Mouse (Mus musculus) fibroblast of lung, adult 2 months (primary cell): ENCODE results near the gene Hfe2.

Source experiments
- DNase-seq: peaks from one replicate; pipeline ENCODE4 v3.0.0-alpha.2; 2011; ENCODE audit warnings: low read depth

The Hfe2 gene

DNA sequence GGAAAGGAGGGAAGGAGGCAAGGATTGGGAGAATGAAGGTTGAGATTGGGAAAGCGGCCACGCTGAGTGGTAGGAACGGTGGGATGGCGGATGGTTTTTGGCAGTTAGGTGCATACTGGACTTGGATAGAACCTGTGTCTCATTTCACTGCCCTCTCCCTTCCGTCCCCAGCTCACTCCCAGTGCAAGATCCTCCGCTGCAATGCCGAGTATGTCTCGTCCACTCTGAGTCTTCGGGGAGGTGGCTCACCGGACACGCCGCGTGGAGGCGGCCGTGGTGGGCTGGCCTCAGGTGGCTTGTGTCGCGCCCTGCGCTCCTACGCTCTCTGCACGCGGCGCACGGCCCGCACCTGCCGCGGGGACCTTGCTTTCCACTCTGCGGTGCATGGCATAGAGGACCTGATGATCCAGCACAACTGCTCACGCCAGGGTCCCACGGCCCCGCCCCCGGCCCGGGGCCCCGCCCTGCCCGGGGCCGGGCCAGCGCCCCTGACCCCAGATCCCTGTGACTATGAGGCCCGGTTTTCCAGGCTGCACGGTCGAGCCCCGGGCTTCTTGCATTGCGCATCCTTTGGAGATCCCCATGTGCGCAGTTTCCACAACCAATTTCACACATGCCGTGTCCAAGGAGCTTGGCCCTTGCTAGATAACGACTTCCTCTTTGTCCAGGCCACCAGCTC, 2.0 kb downstream of the Hfe2 start:
- no peak for DNase-seq

DNA sequence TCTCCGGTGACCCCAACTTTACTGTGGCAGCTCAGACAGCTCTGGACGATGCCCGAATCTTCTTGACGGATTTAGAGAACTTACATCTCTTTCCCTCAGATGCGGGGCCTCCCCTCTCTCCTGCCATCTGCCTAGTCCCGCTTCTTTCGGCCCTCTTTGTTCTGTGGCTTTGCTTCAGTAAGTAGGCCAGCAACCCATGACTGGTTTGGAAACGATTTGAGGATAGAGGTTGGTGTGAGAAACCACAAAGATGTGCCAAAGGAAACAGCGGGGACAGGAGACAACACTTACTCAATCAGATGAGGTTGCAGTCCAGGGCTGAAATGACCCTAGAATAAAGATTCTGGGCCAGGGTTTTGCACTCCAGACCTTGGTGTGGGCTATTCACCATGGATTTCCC, 3.5 kb downstream of the Hfe2 start:
- no peak for DNase-seq

DNA sequence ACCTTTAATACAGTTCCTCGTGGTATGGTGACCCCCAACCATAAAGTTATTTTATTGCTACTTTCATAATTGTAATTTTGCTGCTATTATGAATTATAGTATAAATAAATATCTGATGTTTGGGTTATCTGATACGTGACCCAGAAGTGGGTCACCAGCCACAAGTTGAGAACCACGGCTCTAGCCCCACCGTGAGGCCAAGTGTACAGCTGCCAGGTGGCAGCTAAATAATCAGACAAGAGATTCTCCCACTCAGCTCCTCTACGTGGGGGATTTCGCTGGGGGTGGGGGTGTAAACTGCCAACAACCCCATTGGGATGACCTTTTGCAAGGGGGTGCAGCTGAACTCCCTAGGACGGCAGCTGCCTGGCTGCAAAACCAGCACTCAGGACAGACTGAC, 7.1 kb downstream of the Hfe2 start:
- DNase-seq, result no peak

DNA sequence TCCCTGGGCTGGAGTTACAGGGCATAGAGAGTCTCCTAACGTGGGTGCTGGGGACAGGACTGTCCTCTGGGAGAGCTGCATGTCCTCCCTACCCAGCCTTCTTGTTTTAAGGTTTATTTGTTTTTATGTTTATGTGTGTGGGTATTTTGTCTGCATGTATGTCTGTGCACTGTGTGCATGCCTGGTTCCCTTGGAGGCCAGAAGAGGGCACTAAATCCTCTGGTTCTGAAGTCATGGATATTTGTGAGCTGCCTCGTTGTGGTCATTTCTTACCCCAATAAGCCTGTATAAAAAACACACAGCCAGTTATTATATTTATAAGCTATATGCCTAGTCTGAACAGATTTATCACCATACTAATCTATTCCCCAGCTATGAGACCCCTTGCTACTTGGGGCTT, 9.3 kb downstream of the Hfe2 start:
- DNase-seq, result no peak

DNA sequence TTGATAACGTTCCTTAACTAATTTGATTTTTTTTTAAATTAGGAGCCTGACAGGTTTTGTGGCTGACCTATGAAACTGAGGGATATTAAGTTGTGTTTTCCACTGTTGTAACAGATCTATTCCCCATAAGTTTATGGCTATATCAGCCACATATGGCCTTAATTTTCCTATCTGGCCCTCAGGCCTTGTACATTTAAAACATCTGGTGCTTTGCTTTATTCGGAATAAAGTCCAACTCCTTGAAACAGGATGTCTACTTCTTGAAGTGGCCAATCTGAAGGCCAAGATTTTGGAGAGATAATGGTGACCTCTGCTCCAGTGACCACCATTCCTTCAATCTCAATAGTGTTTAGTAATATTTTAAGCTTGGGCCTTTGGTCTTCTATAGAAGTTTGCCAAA, 14.3 kb downstream of the Hfe2 start:
- DNase-seq, result no peak

DNA sequence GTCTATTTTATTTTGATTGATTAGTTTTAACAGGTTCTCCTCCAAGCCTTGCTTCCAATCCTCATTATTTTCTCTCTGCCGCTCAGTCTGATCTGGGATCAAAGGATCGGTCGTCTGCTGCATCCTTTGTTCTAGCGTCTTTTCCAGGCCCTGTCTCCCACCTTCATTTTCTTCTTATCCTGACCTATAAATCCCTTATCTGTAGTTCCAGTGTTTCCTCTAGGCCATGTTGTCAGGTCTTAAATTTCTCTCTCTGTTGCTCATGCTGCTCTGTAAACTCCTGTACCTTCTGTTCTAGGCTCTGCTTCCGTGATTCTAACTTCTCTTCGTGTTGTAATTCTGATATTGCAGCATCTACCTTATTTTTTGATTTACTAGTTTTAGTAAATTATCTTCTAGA, 15.8 kb downstream of the Hfe2 start:
- no peak for DNase-seq

DNA sequence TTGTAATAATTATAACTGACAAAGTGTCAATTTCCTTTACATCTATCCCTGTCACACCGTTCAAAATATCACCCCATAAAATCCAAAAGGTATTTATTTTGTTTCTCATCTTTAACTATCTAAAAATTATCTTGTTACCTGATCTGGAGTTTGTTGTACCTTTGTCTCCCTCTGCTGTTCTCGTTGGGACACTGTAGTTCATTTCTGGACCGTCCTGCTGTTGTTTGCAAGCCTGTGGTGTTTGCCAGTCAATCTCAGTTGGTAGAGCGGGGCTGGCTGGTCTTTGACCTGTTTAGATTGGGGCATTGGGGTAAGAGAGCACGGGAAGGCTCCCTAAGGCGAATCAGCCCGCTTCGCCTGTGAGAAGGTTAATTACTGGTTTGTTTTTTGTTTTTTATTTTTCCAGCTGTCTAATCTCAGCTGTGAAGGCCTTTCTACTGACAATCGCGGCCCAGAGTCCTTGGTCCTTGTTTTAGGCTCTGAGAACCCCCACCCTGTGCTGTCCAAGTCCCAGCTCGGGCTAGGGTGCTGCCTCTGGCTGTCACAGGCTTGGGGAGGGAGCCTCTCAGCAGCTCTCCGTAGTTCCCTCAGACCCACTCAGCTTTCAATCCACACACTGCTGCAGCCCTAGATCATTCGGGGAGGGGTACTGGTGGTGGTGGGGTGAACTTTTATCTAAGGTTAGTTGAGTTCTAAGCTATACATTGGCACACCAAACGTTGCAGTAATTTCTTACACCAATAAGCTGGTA, 16.5 kb downstream of the Hfe2 start:
- DNase-seq, result no peak

DNA sequence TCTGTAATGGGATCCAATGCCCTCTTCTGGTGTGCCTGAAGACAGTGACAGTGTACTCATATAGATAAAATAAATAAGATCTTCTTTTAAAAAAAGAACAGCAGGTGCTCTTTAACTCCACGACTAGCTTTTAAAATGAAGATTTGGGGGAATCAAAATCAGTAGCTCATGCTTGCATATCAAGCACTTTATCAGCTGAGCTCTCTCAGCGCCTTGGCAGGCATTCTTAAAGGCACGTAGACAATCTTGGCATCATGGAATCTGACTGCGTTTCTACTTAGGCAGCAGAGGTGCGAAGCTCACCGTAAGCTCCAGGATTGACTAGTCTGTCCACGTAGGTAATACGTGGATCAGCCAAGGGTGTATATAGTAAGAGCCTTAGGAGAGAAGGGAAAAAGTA, 17.6 kb downstream of the Hfe2 start:
- DNase-seq, result no peak

DNA sequence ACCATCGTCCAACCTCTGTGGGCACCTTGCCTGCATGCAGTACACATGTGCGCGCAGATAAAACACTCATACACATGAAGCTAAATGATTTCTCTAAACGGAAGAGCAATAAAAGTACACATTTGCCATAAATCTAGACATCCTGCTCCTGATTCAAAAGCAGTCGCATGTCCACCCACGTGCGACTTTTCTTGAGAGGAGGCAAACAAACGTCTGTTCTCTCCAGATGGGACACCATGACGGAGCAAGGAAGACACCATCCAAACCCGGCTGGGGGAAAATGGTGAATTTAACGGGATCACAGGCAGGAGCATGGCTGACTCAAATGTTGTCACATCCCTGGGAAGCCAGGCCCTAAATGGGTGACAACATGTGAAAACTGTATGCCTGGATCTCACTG, 18.4 kb downstream of the Hfe2 start:
- DNase-seq, result no peak

DNA sequence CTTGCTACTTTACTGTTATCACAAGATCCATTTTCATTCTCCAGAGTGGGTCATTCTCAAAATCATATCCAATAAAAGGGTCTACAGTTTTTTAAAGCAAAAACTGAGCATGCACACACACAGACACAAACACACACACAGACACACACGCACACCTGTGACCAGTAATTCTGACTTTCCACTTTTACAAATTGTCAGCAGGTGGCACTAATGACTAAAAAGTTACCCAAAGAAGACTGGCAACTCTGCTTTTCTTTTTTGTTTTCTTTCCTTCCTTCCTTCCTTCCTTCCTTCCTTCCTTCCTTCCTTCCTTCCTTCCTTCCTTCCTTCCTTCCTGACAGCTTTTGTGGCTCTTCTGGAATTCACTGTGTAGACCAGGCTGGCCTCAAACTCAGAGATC, 20.6 kb downstream of the Hfe2 start:
- DNase-seq, result no peak

DNA sequence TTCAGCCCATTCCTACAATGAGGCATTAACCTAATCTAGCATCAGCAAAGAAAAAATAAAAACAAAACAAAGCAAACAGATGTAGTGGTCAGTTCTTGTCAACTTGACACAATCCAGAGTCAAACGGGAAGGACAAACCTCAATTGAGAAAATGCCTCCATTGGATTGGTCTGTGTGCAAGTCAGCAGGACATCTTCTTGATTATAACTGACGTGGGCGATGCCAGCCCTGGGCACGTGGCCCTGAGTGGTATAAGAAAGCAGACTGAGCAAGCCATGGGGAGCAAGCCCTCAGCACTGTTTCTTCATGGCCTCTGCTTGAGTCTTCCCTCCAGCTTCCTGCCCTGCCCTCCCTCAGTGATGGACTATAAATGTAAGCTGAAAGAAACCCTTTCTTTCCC, 21.9 kb downstream of the Hfe2 start:
- no peak for DNase-seq

DNA sequence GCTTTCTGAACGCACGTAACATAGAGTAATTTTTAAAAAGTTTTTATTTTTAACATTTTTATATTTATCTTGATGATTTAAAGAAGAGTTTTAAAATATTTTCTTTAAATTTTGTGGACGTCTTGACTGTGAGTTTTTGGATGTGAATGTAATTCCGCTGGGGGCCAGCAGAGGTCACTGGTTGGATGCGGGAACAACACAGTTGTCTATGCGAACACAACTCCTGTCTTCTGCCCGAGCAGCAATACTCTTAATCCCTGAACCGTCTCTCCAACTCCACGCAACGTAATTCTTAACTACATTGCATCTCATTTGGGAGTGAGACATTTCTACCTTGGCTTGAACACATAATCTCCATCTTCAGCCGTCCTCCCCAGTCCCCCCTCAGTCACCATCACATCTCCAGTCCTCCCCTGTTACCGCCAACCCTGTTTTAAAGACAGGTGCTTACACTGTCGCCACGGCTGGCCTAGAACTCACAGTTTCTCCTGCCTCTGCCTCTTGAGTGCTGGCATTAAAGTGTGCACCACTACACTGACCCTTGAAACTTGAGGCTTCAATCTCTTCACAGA, 22.5 kb downstream of the Hfe2 start:
- DNase-seq, result no peak

DNA sequence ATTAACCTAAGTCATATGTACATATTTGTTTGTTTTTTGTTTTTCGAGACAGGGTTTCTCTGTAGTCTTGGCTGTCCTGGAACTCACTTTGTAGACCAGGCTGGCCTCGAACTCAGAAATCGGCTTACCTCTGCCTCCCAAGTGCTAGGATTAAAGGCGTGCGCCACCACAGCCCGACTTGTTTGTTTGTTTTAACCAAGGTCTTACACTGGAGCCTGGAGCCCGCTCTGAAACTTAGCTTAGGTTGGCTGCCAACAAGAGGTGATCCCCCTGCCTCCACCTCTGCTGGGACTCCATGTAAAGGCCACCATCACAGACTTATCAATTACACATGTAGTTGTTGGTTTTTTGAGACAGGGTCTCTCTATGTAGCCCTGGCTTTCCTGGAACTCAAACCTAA, 23.9 kb downstream of the Hfe2 start:
- no peak for DNase-seq

DNA sequence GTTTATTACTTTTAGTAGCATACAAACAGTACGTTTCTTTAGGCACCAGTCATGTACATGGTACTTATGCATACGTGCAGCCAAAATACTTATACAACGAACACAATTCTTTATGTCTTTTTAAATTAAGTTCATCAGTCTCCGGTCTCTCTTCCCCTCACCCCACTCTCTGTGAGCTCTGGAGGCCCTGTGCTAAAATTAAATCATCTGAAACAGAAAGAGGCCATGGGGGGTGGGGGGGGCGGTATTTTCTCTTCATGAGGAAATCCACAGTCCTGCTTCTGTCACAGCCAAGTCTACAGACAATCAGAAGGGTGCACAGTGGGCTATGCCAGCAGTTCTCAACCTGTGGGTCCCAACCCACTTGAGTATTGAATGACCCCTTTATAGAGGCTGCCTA, 24.4 kb downstream of the Hfe2 start:
- DNase-seq, result no peak

DNA sequence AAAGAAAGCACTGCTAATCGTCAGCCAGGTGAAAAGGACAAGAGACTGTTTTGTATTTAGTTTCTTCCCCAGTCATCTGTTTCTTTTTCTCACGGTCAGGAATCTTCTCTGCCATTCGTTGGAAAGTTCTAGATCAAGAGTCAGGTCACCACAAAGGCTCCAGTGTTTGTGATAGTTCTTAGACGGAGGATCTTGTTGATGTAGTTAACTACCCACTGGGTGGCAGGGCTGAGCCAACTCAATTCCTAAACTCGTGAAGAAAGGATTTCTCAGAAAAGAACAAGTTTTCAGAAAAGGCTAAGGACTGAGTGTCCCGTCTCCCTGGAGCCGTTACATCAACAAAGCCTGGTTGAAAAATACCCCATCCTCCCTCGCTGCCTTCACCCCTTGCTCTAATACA, 26.2 kb downstream of the Hfe2 start:
- DNase-seq, result peak; percentile 84

DNA sequence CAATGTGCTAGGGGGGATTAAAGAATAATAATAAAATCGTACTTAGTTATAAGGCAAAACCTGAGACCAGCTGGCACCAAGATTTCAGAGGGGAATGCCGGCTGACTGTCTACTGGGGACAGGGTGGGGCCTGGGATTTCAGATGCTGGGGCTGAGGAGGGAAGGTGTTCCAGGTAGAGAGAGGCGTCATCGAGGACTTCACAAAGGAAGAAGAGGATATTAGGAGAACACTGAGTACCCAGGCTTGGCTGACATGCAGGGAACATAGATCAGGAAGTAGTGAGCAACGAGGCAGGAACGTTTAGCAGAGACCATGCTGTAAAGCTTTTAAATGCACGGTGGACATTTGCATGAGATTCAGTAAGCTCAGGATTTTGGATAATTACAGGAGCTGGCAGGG, 26.9 kb downstream of the Hfe2 start:
- DNase-seq, result no peak

DNA sequence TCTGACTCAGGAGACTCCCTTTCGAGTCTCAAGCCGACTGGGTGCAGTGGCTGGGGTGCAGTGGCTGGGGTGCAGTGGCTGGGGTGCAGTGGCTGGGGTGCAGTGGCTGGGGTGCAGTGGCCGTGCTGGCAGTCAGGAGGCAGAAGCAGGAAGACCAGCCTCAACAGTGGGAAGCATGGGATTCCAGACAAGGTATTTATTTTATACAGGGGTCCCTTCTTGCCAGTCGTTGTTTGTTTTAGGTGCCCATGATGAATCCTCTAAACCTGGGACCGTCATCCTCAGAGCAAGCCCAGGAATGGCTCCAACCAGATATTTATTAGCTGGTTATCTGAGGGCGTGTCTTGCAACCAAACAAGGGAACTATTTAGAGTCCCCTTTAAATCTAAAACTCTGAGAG, 28.6 kb downstream of the Hfe2 start:
- DNase-seq, result no peak

DNA sequence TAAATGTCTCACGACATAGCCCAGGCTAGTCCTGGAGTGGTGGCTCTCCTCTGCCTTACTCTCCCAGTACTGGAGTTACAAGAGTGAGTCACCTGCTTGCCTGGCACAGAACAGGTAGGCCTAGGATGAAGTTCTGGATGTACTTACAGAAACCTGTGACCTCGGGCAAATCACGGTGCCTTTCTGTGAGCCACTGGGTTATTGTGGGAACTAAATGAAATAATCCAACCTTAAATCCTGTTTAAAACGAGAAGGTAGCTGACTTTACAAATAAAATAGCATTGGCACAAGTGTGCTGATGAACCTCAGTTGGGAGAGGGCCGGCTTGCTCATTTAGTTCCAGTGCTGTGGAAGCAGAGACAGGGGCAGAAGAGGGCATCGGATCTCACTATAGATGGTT, 29.3 kb downstream of the Hfe2 start:
- no peak for DNase-seq

DNA sequence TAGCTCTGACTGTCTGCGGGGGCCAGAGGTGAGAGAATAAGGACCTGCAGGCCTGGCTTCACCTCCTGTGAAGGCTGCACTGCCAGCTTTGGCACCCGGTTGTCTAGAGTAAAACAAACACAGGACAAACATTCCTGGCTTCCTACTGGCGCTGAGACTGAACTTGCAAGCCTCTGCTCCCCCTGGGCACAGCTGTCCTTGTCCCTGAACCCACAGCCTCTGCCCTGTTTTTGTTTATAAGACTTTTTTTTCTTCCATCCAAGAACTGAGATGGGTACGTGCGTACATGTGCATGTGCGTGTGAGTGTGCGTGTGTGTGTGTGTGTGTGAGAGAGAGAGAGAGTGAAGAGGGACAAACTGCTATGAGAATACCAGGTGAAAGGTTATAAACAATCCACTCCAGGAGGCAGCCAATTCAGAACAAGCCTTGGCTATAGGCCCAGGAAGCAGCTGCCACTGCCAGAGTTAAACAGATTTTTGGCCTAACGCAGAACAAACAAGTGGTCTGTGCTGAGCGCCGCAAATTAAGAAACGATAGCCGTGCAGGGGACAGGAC, 30.1 kb downstream of the Hfe2 start:
- DNase-seq, result peak; percentile 79

DNA sequence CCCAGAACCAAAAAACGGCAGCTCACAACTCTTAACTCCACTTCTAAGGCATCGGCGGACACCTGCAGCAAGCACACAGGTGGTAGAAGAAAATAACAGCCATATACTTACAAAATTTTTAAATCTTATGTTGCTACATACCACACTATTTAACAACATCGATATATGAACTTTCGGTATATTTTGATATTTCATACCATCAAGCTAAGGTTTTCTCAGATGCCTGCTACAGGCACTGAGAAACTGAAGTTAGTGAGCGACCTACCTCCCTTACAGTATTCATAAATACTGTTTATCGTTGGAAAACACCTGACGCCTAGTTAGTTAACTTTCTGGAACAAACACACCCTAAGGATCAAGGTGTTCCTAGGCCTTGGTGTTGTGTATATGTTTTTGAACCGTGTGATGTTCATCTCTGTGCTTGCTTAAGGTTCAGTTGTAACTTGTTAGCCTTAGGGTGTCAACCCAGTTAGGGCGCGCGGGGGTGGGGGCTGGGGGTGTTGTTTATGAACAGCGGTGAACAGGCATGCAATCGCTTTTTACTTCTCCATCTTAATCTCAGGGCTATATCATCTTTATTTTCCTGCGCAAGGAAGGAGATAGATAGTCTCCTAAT, 31.1 kb downstream of the Hfe2 start:
- no peak for DNase-seq

DNA sequence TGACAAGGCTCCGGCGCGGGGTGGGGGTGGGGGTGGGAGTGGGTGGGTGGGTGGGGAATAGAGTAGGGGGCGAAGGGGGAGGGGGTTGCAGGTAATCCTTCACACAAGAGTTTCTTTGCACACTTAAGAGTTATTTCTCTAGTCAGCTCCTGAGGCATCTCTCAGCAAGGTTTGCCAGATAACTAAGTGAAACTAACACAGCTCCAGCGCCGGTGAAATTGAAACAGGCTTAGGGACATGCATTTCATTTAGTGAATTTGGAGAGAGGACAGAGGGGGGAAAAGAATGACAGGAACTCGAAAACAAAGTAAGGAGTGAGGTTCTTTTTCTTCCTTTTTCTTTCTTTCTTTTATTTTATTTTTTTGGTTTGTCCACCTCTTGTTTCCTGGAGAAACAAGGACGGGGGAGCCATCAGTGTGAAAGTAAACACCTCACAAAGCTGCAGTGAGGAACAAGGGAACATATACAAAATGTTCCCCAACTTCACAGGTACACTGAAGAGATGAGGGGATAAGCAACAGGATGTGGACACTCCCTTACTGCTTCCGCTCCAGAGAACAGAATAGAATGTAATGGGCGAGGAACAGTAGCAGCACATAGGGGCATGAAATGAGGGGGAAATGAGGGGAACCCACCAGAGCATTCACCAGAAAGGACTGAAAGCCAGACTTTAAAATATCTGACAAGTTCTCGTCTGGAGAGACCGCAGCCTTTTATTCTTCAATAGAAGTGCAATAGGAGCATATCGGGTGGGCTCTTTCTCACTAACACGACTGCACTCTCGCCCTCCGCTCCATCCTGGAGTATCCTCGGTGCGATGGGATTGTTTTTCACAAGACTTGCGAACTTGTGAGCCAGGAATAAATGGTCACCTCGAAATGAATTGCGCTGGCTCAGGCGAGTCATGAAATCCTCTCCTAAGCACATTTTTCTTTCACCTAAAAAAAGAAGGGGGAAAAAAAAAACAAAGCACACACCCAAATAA, 32.0 kb downstream of the Hfe2 start:
- DNase-seq, result no peak

DNA sequence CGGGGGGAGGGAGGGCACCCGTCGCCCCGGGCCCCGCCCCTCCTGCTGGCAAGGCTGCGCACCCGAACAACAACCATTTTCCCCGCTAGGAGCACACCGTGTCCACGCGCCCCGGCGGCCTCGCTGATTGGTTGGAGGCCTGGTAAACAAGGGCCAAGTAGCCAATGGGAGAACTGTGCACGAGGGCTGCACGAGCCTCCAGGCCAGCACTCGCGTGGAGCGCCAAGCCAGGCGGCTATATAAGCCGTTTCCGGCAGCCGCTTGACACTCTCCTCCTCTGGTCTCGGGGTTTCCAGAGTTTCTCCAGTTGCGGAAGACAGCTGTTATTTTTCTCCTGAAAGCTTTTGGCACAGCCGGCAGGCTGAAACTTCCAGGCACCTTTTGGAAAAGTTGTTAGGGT, 32.7 kb downstream of the Hfe2 start, which contains the start of gene Txnip:
TSS of gene Txnip (plus strand) at position 264 of the 400 bp plus-strand sequence.
- peak; percentile 98 for DNase-seq
